Mouse (Mus musculus) lung, adult 2 months (tissue): ENCODE results near the gene Dmc1.

Source experiments
- CTCF ChIP-seq: fragments of 200-500 bp; IDR thresholded peaks from 2 replicates; pipeline ENCODE4 v1.5.1; 2011; ENCODE audit warnings: mild to moderate bottlenecking, low read length, control low read depth; ENCODE audit not compliant: insufficient read depth
- POLR2A ChIP-seq: fragments of 200-500 bp; IDR thresholded peaks from 2 replicates; pipeline ENCODE4 v1.6.1; 2011; ENCODE audit warnings: low read depth, mild to moderate bottlenecking, control low read depth, low read length, borderline replicate concordance; ENCODE audit errors: extremely low read depth

DNA sequence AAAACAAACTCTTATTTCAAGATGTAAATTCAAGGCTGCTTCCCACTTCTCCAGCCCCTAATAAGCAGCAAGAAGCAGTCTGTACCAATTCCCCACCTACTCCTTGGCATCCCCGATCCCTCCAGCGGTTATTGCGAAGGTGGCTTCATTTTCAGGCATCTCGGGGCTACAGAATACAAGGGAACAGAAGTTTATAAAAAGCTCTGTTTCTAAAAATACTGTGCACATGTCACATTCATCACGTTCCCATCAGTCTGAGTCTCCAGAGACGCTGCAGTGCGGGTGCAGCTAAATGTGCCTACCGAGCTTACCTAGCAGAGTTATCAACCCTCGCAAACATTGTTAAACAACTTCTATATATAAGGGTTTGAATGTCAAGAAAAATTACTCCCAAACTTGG, 42.5 kb downstream of the Dmc1 start:
- TF ChIP-seq CTCF (no peak), POLR2A (no peak)
